21 mouse cellular contexts compared by ENCODE assay signal in the genomic region with DNA sequence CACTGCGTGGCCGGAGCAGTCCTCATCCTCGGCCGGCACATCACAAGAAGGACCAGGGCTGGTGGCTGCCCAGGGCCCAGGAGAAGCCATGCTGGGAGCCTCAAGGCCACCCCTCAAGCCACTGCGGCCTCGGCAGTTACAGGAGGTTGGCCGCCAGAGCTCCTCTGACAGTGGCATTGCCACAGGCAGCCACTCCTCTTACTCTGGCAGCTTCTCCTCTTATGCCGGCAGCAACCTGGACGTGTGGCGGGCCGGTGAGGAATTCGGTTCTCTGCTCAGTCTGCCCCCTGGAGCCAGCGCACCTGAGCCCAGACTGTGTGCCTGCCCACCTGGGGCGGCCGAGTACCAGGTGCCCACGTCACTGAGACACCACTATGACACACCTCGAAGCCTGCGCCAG. TPM values are rescaled to one million over a fixed set of nuclear protein-coding genes. Genes with fewer than 3 reads are reported as not detected.
A peak's percentile ranks its signal among the peaks of the same experiment; 100 is the strongest.
DNase-seq lines count a peak whose midpoint lies in the region; TF ChIP-seq lines count a peak whose summit lies in the region.
"Had no signal": no experiment of that assay in that cellular context is flagged by ENCODE, and none has a peak within 500 bp of the region (broad histone marks: within the 10 kb centered on the region; RNA-seq: fewer than 3 reads in every experiment).

No protein-coding gene starts in this region.

- H3K9ac ChIP-seq in ES-Bruce4 (ENCODE audit: low read depth, poor library complexity, severe bottlenecking) = no peak overlapping the region
- H3K9ac ChIP-seq: forebrain, postnatal 0 days; heart, embryonic 12.5 days; hindbrain, embryonic 15.5 days; liver, embryonic 14.5 days; midbrain, embryonic 15.5 days had no signal

- H3K9me3 ChIP-seq in ES-Bruce4 (replicated peaks; ENCODE audit: control insufficient read depth, insufficient read depth, low read length, poor library complexity, severe bottlenecking) = no peaks in the 10 kb centered on the region
- H3K9me3 ChIP-seq: heart, embryonic 12.5 days; hindbrain, embryonic 15.5 days; midbrain, embryonic 15.5 days had no signal

- peak; percentile 23 for DNase-seq in cerebellum, adult 8-10 months
- no peak for DNase-seq in cerebellum, adult 9-11 months
- DNase-seq in left cerebral cortex, postnatal 4 days = peak; percentile 33
- no peak for DNase-seq in left cerebral cortex, adult 11 months (ENCODE audit: low spot score)
- peak; percentile 51 to 66 for DNase-seq in adrenal gland, postnatal 36 days
- DNase-seq in gastrocnemius, adult 2 months = no peak
- DNase-seq in thymus, postnatal 36 days = no peak
- DNase-seq: forebrain, postnatal 0 days; kidney, postnatal 36 days; layer of hippocampus, adult 9-11 months; lung, postnatal 14 days; right cerebral cortex, postnatal 14 days had no signal

- no peak for TF ChIP-seq EP300 in ES-Bruce4 (IDR thresholded peaks at IDR 0.05; ENCODE audit: insufficient read depth, low read depth, low read length)

- peak overlapping the region; percentile 32 for H3K4me3 ChIP-seq in ES-Bruce4 (ENCODE audit: low read depth, low read length)
- H3K4me3 ChIP-seq in gastrocnemius, adult 2 months = no peak overlapping the region
- H3K4me3 ChIP-seq: erythroblast, embryonic 14.5 days; heart, embryonic 12.5 days; hindbrain, embryonic 15.5 days; midbrain, embryonic 15.5 days; myocyte had no signal

- no peaks in the 10 kb centered on the region for H3K27me3 ChIP-seq in ES-Bruce4 (ENCODE audit: control insufficient read depth, insufficient read depth, low read length, poor library complexity, severe bottlenecking)

- intact Hi-C loops in left cerebral cortex, postnatal 4 days (cut with DNase I) = no loop called here
- intact Hi-C loops in gastrocnemius, adult 2 months (cut with DNase I) = no loop called here

- H3K27ac ChIP-seq in ES-Bruce4 (ENCODE audit: insufficient read depth, low read length) = no peak overlapping the region
- no peak overlapping the region for H3K27ac ChIP-seq in gastrocnemius, adult 2 months
- H3K27ac ChIP-seq: hindbrain, embryonic 15.5 days; liver, embryonic 14.5 days; midbrain, embryonic 15.5 days had no signal

- no peaks in the 10 kb centered on the region for H3K36me3 ChIP-seq in ES-Bruce4 (ENCODE audit: control insufficient read depth, insufficient read depth, low read length, poor library complexity, severe bottlenecking)
- H3K36me3 ChIP-seq: midbrain, embryonic 15.5 days had no signal

- no peaks in the 10 kb centered on the region for H3K4me1 ChIP-seq in ES-Bruce4 (ENCODE audit: control insufficient read depth, insufficient read depth, low read length)
- H3K4me1 ChIP-seq: hindbrain, embryonic 15.5 days; midbrain, embryonic 15.5 days had no signal

- TF ChIP-seq POLR2A in ES-Bruce4 (IDR thresholded peaks at IDR 0.05; ENCODE audit: insufficient read depth, low read length) = no peak

- no peak for TF ChIP-seq CTCF in ES-Bruce4 (IDR thresholded peaks at IDR 0.05; ENCODE audit: low read depth, low read length)
- no peak for TF ChIP-seq CTCF in gastrocnemius, adult 2 months (IDR thresholded peaks at IDR 0.05)

RNA-seq across cellular contexts. Expression of a gene that starts 22.5 kb away (rescaled TPM):
- 10 to 100 TPM in 1 of 2 experiments, 1 to 10 TPM in 1; 9.4 to 10.3 TPM for total RNA-seq in left cerebral cortex, postnatal 4 days (2021)
- 0.26 TPM in 1 of 2 replicates, not detected in the other for polyA plus RNA-seq in ES-Bruce4 (2011; ENCODE audit: insufficient read depth, insufficient read length, low read depth, missing spikeins)
- total RNA-seq in adrenal gland, postnatal 36 days (2021) = 10 to 100 TPM; 10.6 to 20.9 TPM
- 10 to 100 TPM; 21.8 to 31.9 TPM for total RNA-seq in gastrocnemius, adult 2 months (2021)
- total RNA-seq: megakaryocyte, adult 5-6 weeks had no signal
- polyA plus RNA-seq: activated CD4-positive, CD25-positive, alpha-beta regulatory T cell, adult 4 months; erythroblast, embryonic 14.5 days had no signal

RNA-seq across cellular contexts. Expression of a gene that starts 26.5 kb away (rescaled TPM):
- 10 to 100 TPM; 73.4 to 83.3 TPM for total RNA-seq in left cerebral cortex, postnatal 4 days (2021)
- polyA plus RNA-seq in ES-Bruce4 (2011; ENCODE audit: insufficient read depth, insufficient read length, low read depth, missing spikeins) = 115 and 127 TPM in 2 replicates
- total RNA-seq in adrenal gland, postnatal 36 days (2021) = 100 to 1,000 TPM; 110 to 120 TPM
- 10 to 100 TPM; 28.2 to 30.2 TPM for total RNA-seq in gastrocnemius, adult 2 months (2021)

RNA-seq across cellular contexts. Expression of a gene that starts 37.8 kb away (rescaled TPM):
- 1 to 10 TPM in 1 of 2 experiments, under 1 TPM in 1; 0.95 to 1.7 TPM for total RNA-seq in left cerebral cortex, postnatal 4 days (2021)
- polyA plus RNA-seq in ES-Bruce4 (2011; ENCODE audit: insufficient read depth, insufficient read length, low read depth, missing spikeins) = 1.1 TPM in 1 of 2 replicates, not detected in the other
- total RNA-seq in adrenal gland, postnatal 36 days (2021) = 1 to 10 TPM in 1 of 2 experiments, under 1 TPM in 1; 0.96 to 1.2 TPM
- under 1 TPM; 0.25 to 0.48 TPM for total RNA-seq in gastrocnemius, adult 2 months (2021)
- polyA plus RNA-seq: forebrain, postnatal 0 days had no signal

Comparison
In these comparisons a context has a peak if more than half of its experiments do, and no peak if none do; other contexts are left out.
1. DNase-seq: peak in cerebellum, adult 8-10 months (single experiment), left cerebral cortex, postnatal 4 days (single experiment) and adrenal gland, postnatal 36 days (2 of 2); none in cerebellum, adult 9-11 months (single experiment), left cerebral cortex, adult 11 months (single experiment), gastrocnemius, adult 2 months (single experiment) and thymus, postnatal 36 days (0 of 2).